Mouse (Mus musculus) ES-Bruce4 (cell line): Measurements from ENCODE around the gene Henmt1.

ENCODE experiments used
- CTCF ChIP-seq: IDR thresholded peaks from one replicate; pipeline ENCODE4 v1.8.1; 2011; ENCODE audit warnings: low read depth, low read length
- EP300 ChIP-seq: IDR thresholded peaks from 2 replicates; pipeline ENCODE4 v1.6.1; 2011; ENCODE audit warnings: low read depth, low read length; ENCODE audit not compliant: insufficient read depth
- POLR2A ChIP-seq: IDR thresholded peaks from one replicate; pipeline ENCODE4 v1.8.1; 2011; ENCODE audit warnings: low read length; ENCODE audit not compliant: insufficient read depth

GRCm38 (mm10) chr3:108925677-108926076 lies 14.0 kb upstream of the Henmt1 start:
- TF ChIP-seq POLR2A: no peak
- TF ChIP-seq EP300: no peak
- TF ChIP-seq CTCF: no peak
